Mouse (Mus musculus) effector memory CD4-positive, alpha-beta T cell, adult 5 months (primary cell): Measurements from ENCODE around the gene Evx1. TPM values are rescaled to one million over a fixed set of nuclear protein-coding genes. Genes with fewer than 3 reads are reported as not detected.

ENCODE experiments used
- polyA plus RNA-seq: library from polyadenylated mRNA; unstranded; fragments of 100-300 nt; shearing (Covaris generic); gene quantifications from one replicate; pipeline ENCODE4 v1.2.1, GENCODE M21; 2017

Evx1 gene
- polyA plus RNA-seq, result 1.3 TPM

DNA sequence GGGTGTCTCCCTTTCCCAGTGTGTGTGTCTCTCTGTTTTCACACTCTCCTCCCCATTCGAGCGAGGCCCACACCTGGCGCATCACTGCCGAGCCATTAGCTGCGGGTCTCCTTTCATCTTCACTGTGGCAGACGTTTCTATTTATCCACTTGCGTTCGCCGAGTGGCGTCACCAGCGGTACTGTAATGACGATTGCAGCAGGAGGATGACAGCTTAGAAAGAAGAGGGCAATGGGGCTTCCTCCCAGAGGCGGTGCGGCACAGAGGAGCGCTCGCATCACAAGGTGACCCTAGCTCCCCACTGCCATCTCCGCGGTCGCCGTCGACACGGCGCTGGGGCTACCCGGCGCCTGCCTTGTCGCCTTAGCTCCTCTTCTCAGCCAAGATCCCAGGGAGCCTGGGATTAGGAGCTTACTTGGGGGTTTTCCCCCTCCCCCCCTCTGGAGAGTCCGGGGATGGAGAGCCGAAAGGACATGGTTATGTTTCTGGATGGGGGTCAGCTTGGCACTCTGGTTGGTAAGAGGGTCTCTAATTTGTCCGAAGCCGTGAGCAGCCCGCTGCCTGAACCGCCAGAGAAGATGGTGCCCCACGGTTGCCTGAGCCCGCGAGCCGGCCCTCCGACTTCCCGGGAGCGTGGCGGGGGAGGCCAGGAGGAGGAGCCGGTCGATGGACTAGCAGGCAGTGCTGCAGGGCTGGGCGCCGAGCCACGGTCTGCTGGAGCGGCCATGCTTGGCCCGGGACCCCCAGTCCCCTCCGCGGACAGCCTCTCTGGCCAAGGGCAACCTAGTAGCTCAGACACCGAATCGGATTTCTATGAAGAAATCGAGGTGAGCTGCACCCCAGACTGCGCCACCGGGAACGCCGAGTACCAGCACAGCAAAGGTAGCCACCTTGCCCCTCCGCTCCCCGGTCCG is at the start of gene Evx1:
Gene Evx1, plus strand, starts transcription at position 108 of the 913 bp plus-strand sequence.

Other genes starting within 250 kb of the Evx1 start
- not detected for gene Hoxa1, start 155.2 kb upstream of the Evx1 start, polyA plus RNA-seq
- not detected for gene Hoxa2, start 148.7 kb upstream of the Evx1 start, polyA plus RNA-seq
- not detected for gene 5730596B20Rik, start 136.0 kb upstream of the Evx1 start, polyA plus RNA-seq
- not detected for gene Hoxa4, start 121.7 kb upstream of the Evx1 start, polyA plus RNA-seq
- gene Hoxa5, start 108.9 kb upstream of the Evx1 start, polyA plus RNA-seq, result not detected
- gene Hoxa6, start 104.8 kb upstream of the Evx1 start, polyA plus RNA-seq, result not detected
- gene Hoxa3, start 100.2 kb upstream of the Evx1 start, polyA plus RNA-seq, result not detected
- gene Gm28308, start 100.2 kb upstream of the Evx1 start, polyA plus RNA-seq, result not detected
- gene Hoxa7, start 91.6 kb upstream of the Evx1 start, polyA plus RNA-seq, result 0.80 TPM
- gene Hoxa9, start 82.4 kb upstream of the Evx1 start, polyA plus RNA-seq, result 0.15 TPM
- not detected for gene Hoxa10, start 72.6 kb upstream of the Evx1 start, polyA plus RNA-seq
- not detected for gene Hoxa11, start 67.7 kb upstream of the Evx1 start, polyA plus RNA-seq
- not detected for gene Hoxa13, start 52.6 kb upstream of the Evx1 start, polyA plus RNA-seq